Mouse (Mus musculus) E14TG2a.4 (cell line): ENCODE results near the gene Glis3.

Source experiments
- CTCF ChIP-seq: conservative IDR thresholded peaks from 2 replicates; pipeline ENCODE4 v1.5.1; 2014; ENCODE audit warnings: low read length
- POU5F1 ChIP-seq: IDR thresholded peaks from 2 replicates; pipeline ENCODE4 v1.6.1; 2014; ENCODE audit warnings: low read length, borderline replicate concordance

GRCm38 (mm10) chr19:28374524-28374923, 305.4 kb downstream of the Glis3 start:
- no peak for TF ChIP-seq CTCF
- TF ChIP-seq POU5F1, result no peak
